Mouse (Mus musculus): ENCODE results near the gene Dqx1.
A peak's percentile ranks its signal among the peaks of the same experiment; 100 is the strongest.

Dqx1 gene

GRCm38 (mm10) chr6:83107566-83108400 lies 50.1 kb downstream of the Dqx1 start:
- peak; percentile 59 for DNase-seq (ENCODE audit: extremely low read depth, low read depth)

- no peak for DNase-seq (ENCODE audit: extremely low read depth, low read depth)
These were observed 51.4 kb downstream of the Dqx1 start, which contains the start of gene Mrpl53 for GRCm38 (mm10) chr6:83108762-83109668. Mrpl53 (plus strand) TSS chr6:83109040.

DNA sequence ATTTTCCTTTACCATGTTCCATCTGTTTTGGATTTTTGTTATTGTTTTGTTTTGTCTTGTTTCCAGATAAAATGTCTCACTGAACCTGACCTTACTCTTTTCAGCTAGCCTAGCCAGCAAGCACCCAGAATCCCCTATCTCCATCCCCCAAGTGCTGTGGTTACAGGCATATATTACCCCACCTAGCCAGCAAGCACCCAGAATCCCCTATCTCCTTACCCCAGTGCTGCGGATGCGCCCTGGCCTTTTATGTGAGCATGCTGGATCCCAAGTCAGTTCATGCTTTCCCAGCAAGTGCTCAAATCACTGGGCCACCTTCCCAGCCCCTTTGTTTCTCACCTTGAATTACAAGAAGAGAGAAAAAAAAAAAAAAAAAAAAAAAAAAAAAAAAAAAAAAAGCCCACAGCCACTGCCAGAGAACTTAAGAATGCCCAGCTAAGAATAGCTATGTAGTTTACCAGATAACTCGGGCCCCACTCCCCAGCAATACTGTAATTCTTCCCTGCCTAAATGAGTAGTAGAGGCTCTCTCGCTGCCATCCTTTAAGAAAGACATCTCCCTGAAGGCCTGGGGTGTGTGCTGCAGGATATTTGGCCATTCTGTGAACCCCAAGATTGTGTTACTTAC lies 54.0 kb downstream of the Dqx1 start:
- no peak for DNase-seq (ENCODE audit: extremely low read depth, low read depth)

DNA sequence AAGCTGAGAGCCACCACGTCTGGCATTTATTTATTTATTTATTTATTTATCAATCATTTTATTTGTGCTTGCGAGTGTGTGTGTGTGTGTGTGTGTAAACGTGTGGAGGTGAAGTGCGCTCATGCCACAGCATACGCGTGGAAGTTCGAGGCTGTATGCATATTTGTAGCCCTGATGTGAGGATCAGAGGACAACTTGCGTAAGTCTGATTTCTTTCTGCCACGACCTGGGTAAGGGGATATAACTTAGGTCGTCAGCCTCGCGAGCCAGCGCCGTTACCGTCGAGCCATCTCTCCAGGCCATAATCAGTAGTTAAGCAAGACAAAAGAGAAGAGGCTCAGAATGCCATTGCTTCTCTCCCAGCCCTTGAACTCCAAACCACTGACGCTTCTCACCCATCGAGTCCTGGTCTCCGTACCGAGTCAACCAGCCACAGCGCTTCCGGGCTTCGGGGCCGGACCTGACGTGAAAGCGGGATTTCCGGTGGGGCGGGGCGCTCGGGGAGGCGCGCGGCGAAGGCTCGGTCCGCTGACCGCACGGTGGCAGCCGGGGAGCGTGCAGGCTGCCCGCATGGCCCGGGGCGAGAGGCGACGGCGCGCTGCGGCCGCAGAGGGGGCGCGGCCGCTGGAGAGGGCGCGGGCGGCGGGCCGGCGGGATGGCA lies 57.5 kb downstream of the Dqx1 start, which contains the start of gene Mogs:
Gene Mogs (plus strand): TSS at position 486 of the 661 bp plus-strand sequence.
- peak; percentile 75 for DNase-seq (ENCODE audit: extremely low read depth, low read depth)

DNA sequence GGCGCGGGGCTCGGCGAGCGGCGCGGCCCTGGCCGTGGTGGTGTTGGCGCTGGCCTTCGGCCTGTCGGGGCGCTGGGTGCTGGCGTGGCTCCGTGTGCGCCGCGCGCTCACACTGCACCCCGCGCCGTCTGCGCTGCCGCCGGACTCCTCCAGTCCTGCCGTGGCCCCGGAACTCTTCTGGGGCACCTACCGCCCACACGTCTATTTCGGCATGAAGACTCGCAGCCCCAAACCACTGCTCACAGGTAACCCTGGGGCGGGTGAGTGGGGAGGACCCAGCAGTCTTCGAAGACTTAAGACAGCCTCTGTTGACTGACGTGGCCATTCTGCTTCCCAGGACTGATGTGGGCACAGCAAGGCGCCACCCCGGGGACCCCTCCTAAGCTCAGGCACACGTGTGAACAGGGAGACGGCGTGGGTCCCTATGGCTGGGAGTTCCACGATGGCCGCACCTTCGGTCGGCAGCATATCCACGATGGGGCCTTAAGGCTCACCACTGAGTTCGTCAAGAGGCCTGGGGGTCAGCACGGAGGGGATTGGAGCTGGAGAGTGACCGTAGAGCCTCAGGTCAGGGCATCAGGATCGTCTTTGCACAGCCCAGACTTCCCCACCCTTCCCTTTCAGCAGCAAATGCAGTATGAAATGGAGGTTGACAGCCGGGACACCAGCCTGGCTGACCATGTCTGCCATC lies 58.2 kb downstream of the Dqx1 start:
- no peak for DNase-seq (ENCODE audit: extremely low read depth, low read depth)

- DNase-seq (ENCODE audit: extremely low read depth, low read depth), result no peak
These were observed 58.9 kb downstream of the Dqx1 start for GRCm38 (mm10) chr6:83116373-83117164.
